Mouse (Mus musculus): ENCODE data around the gene Gm13757.
"Not testable (repeated sequence)": the region's sequence is repeated elsewhere in the genome, so short reads cannot be mapped to it uniquely, and the experiment has no call there.

The Gm13757 gene

GRCm38 (mm10) chr2:88449031-88449430 lies at the start of gene Gm13757:
TSS of gene Gm13757 (minus strand) at chr2:88449131.
- no peak for DNase-seq (ENCODE audit: low spot score)

- DNase-seq (ENCODE audit: low spot score), result no peak
Observed at GRCm38 (mm10) chr2:88493020-88493419, 44.1 kb upstream of the Gm13757 start, which contains the start of gene Olfr1185-ps1. TSS of gene Olfr1185-ps1 (plus strand) at chr2:88493320.

- no peak for DNase-seq (ENCODE audit: low spot score)
Observed at GRCm38 (mm10) chr2:88483298-88483697, 34.4 kb upstream of the Gm13757 start, which contains the start of gene Olfr1184. TSS of gene Olfr1184 (plus strand) at chr2:88483598.

GRCm38 (mm10) chr2:88454567-88454966 lies 5.6 kb upstream of the Gm13757 start, which contains the start of gene Olfr1183:
TSS of gene Olfr1183 (plus strand) at chr2:88454867.
- DNase-seq (ENCODE audit: low spot score), result not testable (repeated sequence)

GRCm38 (mm10) chr2:88426071-88426470 lies 22.9 kb downstream of the Gm13757 start, which contains the start of gene Olfr1181:
TSS of gene Olfr1181 (minus strand) at chr2:88426171.
- DNase-seq (ENCODE audit: low spot score), result no peak

- DNase-seq (ENCODE audit: low spot score), result no peak
Observed at GRCm38 (mm10) chr2:88419051-88419450, 29.9 kb downstream of the Gm13757 start, which contains the start of gene Olfr1180. TSS of gene Olfr1180 (minus strand) at chr2:88419151.

GRCm38 (mm10) chr2:88406353-88406752 lies 42.6 kb downstream of the Gm13757 start, which contains the start of gene Olfr1179:
TSS of gene Olfr1179 (minus strand) at chr2:88406453.
- no peak for DNase-seq (ENCODE audit: low spot score)
